Mouse (Mus musculus): ENCODE data around the gene Gm45208. TPM values are rescaled to one million over a fixed set of nuclear protein-coding genes. Genes with fewer than 3 reads are reported as not detected.
"Not testable (repeated sequence)": the region's sequence is repeated elsewhere in the genome, so short reads cannot be mapped to it uniquely, and the experiment has no call there.

The Gm45208 gene
- polyA plus RNA-seq, 1 experiment from 2014 or later: not detected

DNA sequence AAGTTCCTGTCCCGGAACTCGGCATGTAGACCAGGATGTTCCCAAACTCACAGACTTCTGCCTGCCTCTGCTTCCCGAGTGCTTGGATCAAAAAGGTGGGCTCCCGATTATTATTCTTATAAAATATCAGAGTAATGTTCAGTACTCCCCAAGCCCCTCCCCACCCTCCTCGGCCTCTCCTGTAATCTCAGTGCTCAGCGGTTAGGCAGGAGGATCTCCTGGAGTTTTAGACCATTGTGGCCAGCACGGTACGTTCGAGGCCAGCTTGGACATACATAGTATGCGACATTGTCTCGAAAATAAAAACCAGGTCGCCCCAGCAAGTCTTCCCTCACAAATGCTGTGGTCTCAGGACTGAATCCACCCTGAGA is 8.3 kb upstream of the Gm45208 start:
- not testable (repeated sequence) for H3K36me3 ChIP-seq (ENCODE audit: inconsistent target); H3K79me2 ChIP-seq (ENCODE audit: inconsistent target)
- Histone ChIP-seq H3K27ac (peak overlapping the region; percentile 29), H3K4me3 (ENCODE audit: inconsistent target) (peak overlapping the region; percentile 37)
- 17% methylated on average over 4 of the region's 12 CpGs for WGBS (ENCODE audit: missing documents)

DNA sequence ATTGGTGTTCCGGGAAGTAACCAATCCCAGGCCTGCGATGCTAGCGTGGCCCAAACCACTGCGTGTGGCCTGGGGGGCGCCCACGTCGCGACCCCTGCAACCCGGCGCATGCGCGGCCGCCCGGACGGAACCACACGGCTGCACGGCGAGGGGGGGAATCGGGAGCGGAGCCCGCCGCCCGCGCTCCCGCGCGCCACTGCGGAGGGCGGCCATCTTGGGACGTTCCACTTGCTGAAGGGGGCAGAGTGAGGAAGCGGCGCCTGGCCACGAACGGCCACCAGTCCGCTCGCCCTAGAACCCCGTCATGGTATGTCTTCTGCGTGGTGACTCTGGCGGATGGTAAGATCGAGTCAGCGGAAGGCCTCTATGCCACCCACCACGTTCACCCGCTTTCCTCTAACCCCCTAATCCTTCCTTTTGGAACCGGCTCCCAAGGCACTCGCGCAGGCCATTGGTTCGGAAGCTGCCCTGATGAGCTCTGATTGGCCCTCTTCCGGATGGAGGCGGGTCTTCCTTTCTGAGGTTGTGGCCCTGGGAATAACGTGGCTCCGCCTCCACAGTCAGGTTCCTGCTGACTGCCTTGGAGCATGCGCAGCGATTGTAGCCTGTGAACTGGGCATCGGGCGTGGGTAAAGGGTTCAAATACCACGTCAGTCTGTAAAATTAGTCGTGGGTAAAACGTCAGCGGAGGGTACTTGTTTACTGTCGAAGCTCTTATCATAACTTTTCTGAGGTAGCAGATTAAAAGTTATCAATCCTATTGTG is 7.7 kb upstream of the Gm45208 start, which contains the start of gene Wdr45:
Gene Wdr45, plus strand, starts transcription at position 199 of the 765 bp plus-strand sequence.
- peak within 1 kb of the TSS; percentile 64 for H3K27ac ChIP-seq
- peak within 1 kb of the TSS; percentile 37 for H3K4me3 ChIP-seq (ENCODE audit: inconsistent target)
- not testable (repeated sequence) for H3K36me3 ChIP-seq (ENCODE audit: inconsistent target); H3K79me2 ChIP-seq (ENCODE audit: inconsistent target)
- WGBS (ENCODE audit: missing documents): 27% methylated on average over 20 of the region's 60 CpGs

DNA sequence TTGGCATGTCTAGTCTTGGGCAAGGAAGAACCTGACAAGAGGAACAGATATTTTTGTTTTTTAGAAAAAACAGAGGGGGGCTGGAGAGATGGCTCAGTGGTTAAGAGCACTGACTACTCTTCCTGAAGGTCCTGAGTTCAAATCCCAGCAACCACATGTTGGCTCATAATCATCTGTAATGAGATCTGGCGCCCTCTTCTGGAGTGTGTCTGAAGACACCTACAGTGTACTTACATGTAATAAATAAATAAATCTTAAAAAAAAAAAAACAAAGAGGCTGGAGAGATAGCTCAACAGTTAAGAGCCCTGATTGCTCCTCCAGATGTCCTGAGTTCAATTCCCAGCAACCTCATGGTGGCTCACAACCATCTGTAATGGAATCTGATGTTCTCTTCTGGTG is 6.0 kb upstream of the Gm45208 start:
- 33% methylated on average over 1 of the region's 1 CpGs for WGBS (ENCODE audit: missing documents)
- not testable (repeated sequence) for H3K36me3 ChIP-seq (ENCODE audit: inconsistent target); H3K27ac ChIP-seq; H3K79me2 ChIP-seq (ENCODE audit: inconsistent target); H3K4me3 ChIP-seq (ENCODE audit: inconsistent target)

DNA sequence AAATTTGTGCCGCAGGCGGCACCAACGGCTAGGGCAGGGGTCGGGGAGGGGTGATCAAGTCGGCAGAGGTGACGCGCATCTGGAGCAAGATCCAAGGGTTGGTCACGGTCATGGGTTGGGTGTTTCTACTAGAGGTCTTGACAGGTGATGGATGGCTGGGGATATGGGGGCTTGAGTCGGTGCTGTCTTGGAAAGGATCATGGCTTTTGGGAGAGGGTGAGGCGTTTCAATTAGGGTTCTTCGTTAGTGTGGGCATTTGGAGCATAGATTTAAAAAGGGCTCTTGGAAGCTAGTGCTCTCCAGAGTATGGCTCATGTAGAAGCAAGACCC is 202 bp downstream of the Gm45208 start:
- WGBS (ENCODE audit: missing documents): 54% methylated on average over 8 of the region's 11 CpGs
- H3K79me2 ChIP-seq (ENCODE audit: inconsistent target): peaks cover 14% of the 10 kb centered on the region; the same call in 1 of the 2 replicates
- H3K4me3 ChIP-seq (ENCODE audit: inconsistent target): peak overlapping the region; percentile 67
- H3K27ac ChIP-seq: peak overlapping the region; percentile 84
- no peaks in the 10 kb centered on the region for H3K36me3 ChIP-seq (ENCODE audit: inconsistent target)

DNA sequence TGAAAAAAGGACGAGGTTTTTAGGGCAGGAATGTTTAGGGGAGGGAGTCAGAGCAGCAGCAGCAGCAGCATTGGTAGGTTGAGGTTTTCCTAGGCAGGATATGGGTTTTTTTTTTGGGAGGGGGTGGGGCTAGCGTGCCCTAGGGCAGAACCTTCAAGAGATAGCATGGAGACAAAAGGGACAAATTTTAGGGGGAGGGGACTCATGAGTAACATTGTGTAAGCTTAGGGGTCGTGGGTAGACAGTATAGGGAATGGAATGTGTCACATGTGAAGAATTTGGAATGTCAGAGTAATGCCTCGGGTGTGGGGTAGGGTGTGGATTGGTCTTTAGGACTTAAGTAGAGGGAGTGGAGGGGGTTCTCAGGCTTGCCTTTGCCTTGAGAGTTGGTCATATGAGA is 646 bp downstream of the Gm45208 start:
- no peaks in the 10 kb centered on the region for H3K36me3 ChIP-seq (ENCODE audit: inconsistent target)
- 26% methylated on average over 4 of the region's 4 CpGs for WGBS (ENCODE audit: missing documents)
- H3K4me3 ChIP-seq (ENCODE audit: inconsistent target): peak overlapping the region; percentile 67
- peak overlapping the region; percentile 84; the same call in 1 of the 2 replicates for H3K27ac ChIP-seq
- H3K79me2 ChIP-seq (ENCODE audit: inconsistent target): peaks cover 14% of the 10 kb centered on the region; the same call in 1 of the 2 replicates

DNA sequence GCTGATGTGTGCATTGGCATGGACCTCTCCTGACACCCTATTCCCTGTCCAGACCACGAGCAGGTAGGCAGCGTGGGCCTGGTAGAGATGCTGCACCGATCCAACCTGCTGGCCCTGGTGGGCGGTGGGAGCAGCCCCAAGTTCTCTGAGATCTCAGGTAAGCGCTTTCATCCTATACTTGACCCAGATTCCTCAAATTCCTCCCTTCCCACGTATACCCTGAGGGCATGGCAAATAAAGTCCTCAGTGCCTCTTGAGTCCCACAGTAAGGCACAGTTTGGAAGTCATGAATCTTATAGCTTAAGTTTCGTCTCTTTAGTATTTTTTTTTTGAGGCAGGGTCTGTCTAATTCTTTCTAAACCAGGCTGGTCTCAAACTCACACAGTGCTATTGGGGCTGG is 2.1 kb downstream of the Gm45208 start:
- H3K27ac ChIP-seq: no peak overlapping the region
- no peak overlapping the region for H3K4me3 ChIP-seq (ENCODE audit: inconsistent target)
- WGBS (ENCODE audit: missing documents): 88% methylated on average over 6 of the region's 7 CpGs
- no peaks in the 10 kb centered on the region for H3K36me3 ChIP-seq (ENCODE audit: inconsistent target)
- H3K79me2 ChIP-seq (ENCODE audit: inconsistent target): peaks cover 14% of the 10 kb centered on the region; the same call in 1 of the 2 replicates

DNA sequence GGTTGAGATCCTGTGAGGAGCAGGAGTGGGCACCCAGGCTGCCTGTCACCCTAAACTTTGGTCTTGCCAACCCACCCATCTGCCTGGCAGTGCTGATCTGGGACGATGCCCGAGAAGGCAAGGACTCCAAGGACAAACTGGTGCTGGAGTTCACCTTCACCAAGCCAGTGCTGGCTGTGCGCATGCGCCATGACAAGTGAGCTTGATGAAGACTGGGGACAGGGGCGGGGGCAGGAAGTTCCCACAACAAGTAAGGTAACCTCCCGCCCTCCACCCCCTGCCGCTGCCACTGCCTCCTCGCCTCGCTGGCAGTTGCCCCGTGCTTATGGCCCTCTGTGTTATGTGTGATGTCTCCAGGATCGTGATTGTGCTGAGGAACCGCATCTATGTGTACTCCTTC is 3.8 kb downstream of the Gm45208 start:
- WGBS (ENCODE audit: missing documents): 90% methylated on average over 8 of the region's 12 CpGs
- no peak overlapping the region for H3K4me3 ChIP-seq (ENCODE audit: inconsistent target)
- no peak overlapping the region for H3K27ac ChIP-seq
- H3K36me3 ChIP-seq (ENCODE audit: inconsistent target): no peaks in the 10 kb centered on the region
- peaks cover 14% of the 10 kb centered on the region; the same call in 1 of the 2 replicates for H3K79me2 ChIP-seq (ENCODE audit: inconsistent target)

DNA sequence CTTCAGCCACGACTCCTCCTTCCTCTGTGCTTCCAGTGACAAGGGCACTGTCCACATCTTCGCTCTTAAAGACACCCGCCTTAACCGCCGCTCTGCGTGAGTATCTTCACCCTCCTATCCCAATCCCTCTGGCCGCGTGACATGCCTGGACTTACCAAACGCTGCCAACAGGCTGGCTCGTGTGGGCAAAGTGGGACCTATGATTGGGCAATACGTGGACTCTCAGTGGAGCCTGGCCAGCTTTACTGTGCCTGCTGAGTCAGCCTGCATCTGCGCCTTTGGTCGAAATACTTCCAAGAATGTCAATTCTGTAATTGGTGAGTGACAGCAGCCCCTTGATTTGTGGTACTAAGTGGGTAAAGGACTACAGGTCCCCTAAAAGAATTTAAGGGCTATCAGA is 5.1 kb downstream of the Gm45208 start:
- Histone ChIP-seq H3K36me3 (ENCODE audit: inconsistent target) (no peaks in the 10 kb centered on the region), H3K4me3 (ENCODE audit: inconsistent target) (no peak overlapping the region), H3K79me2 (ENCODE audit: inconsistent target) (peaks cover 14% of the 10 kb centered on the region; the same call in 1 of the 2 replicates), H3K27ac (no peak overlapping the region)
- 71% methylated on average over 13 of the region's 13 CpGs for WGBS (ENCODE audit: missing documents)

DNA sequence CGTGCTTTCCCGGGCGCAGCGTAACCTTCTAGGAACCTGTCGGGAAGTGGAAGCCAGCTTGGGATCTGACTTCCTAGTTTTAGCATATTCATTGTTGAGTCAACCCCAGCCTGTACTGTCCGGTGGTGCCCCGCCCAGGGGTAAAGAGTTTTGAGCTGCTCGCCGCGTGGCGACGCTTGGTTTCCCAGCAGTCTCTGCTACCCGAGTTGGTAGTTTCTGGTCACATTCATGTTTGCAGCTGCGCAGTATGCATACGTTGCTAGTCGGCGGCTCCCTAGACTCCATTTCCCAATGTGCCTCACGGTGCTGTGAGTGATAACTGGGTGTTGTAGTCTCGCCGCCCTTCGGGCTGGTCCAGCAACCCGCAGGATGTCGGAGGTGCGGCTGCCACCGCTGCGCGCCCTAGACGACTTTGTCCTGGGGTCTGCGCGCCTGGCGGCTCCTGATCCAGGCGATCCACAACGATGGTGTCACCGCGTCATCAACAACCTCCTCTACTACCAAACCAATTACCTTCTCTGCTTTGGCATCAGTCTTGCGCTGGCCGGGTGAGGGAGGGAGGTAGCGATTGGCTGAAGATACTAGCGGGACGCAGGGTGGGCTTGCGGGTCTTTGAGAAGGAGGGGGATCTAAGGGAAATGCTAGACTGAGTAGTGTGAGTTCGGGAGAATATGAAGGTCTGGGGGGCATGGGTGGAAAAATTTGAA is 6.3 kb downstream of the Gm45208 start, which contains the start of gene Praf2:
Gene Praf2, plus strand, starts transcription at position 225 of the 707 bp plus-strand sequence.
- peak within 1 kb of the TSS; percentile 42 for H3K27ac ChIP-seq
- peaks cover 2% of the 10 kb centered on the region; the same call in 1 of the 2 replicates for H3K79me2 ChIP-seq (ENCODE audit: inconsistent target)
- H3K36me3 ChIP-seq (ENCODE audit: inconsistent target): no peaks in the 10 kb centered on the region
- H3K4me3 ChIP-seq (ENCODE audit: inconsistent target): peak within 1 kb of the TSS; percentile 28
- WGBS (ENCODE audit: missing documents): 29% methylated on average over 42 of the region's 42 CpGs

DNA sequence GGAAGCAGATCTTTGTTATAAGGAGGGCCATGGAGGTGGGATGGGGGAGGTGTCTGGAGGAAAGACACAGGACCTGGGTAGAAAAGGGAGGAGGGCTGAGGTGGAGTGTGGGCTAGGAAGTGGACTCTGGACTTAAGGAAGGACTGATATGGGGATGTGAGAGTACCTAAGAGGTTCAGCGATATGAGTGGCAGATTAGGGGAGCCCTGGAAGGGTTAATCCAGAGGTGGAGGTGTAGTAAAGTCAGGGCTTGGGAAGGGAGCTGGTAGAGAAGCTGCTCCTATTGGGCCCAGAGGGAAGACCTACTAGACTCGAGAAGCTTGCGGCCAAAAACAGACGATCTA is 6.8 kb downstream of the Gm45208 start:
- no peak overlapping the region for H3K27ac ChIP-seq
- no peaks in the 10 kb centered on the region for H3K79me2 ChIP-seq (ENCODE audit: inconsistent target)
- H3K36me3 ChIP-seq (ENCODE audit: inconsistent target): no peaks in the 10 kb centered on the region
- peak overlapping the region; percentile 28 for H3K4me3 ChIP-seq (ENCODE audit: inconsistent target)
- 49% methylated on average over 4 of the region's 4 CpGs for WGBS (ENCODE audit: missing documents)

DNA sequence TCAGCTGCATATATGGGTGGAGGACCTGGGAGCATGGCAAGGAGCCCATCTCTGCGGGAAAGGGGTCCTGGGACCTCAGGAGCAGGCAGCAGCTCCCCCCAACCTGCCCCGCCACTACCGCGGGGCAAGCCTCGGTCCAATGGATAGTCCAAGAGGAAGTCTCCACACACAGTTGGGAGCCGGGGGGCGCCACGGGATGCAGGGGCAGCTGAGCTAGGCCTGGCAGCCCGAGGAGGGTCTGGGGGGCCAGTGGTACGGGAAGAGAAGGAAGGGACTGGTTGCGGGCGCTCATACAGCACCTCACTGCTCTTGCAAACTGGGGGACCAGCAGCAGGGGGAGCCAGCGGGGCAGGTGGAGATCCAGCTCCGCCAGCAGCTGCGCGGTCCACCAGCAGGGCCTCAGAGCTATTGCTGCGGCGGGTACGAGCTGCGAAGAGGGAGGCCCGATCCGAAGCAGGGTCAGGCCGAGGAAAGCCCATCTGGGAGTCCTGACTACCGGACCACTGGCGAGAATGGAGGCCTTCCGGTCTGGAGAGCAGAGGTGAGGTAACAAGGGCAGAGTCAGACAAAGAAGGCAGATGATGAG is 11.6 kb downstream of the Gm45208 start:
- H3K36me3 ChIP-seq (ENCODE audit: inconsistent target): no peaks in the 10 kb centered on the region
- no peaks in the 10 kb centered on the region for H3K79me2 ChIP-seq (ENCODE audit: inconsistent target)
- no peak overlapping the region for H3K27ac ChIP-seq
- WGBS (ENCODE audit: missing documents): 53% methylated on average over 12 of the region's 26 CpGs
- no peak overlapping the region for H3K4me3 ChIP-seq (ENCODE audit: inconsistent target)

DNA sequence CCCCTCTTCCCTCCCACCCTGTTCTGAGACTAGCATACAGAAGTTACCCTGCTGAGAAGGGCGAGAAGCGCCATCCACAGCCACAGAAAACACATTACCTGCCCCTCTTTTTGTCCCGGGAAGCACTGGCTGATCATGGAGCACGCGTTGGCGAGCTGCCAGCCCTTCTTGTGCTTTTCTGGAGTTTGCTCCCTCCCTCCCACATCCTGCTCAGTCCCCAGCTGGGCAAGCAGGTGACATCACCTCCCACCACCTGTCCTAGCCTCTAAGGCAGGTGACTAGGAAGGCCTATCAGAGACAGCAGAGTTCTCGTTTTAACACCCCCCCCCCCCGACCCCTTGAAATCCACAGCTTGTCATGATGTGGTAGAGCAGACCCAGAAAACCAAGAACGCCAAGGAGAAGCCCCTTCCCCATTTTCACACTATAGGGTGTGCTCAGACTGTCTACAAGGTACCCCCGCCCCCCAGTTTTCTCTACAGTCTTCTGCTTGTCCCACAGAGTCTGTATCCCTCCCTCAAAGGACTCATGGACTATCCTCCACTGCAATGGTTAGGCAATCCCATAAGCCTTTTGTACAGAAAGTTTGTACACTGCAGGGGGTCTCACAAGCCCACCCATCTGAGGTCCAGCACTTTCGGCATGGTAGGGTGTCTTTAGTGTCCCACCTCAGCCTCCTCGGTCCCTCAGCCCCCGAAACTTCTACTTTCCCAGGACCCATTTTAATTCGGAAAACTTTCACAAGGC is 17.5 kb downstream of the Gm45208 start:
- Histone ChIP-seq H3K79me2 (ENCODE audit: inconsistent target) (no peaks in the 10 kb centered on the region), H3K4me3 (ENCODE audit: inconsistent target) (no peak overlapping the region), H3K36me3 (ENCODE audit: inconsistent target) (no peaks in the 10 kb centered on the region), H3K27ac (no peak overlapping the region)
- WGBS (ENCODE audit: missing documents): 83% methylated on average over 12 of the region's 14 CpGs

DNA sequence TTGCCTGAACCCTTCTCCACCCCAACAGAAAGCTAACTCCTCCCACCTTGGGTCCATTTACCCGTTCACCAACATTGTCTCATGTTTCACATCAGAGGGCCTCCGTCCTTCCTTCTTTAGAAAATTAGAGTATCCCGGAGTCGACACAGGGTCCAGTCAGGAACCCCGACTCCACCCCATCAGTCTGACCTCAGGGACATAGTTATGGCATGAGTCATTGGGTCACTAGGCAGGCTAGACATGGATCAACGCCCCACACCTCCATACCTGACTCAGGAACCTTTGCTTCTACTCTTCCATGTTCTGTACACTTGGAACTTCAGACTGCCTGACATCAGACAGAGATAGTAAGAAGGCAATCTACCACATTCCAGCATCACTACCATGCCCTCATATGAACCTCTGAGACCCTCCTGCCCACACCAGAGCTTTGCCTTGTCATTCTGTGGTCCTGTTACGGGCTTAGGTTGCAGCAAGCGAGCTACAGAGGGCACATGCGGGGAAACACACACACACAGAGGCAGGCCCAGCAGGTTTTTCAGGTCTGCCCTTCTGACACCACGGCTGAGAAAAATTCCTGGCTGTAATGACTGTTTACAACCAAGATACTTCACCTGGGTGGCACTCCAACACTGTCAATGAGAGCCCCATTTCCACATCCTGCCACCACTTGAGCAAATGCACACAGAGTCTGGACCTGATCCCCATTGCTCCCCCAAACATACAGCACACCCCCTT is 18.2 kb downstream of the Gm45208 start:
- Histone ChIP-seq H3K27ac (no peak overlapping the region), H3K79me2 (ENCODE audit: inconsistent target) (no peaks in the 10 kb centered on the region), H3K4me3 (ENCODE audit: inconsistent target) (no peak overlapping the region), H3K36me3 (ENCODE audit: inconsistent target) (no peaks in the 10 kb centered on the region)
- WGBS (ENCODE audit: missing documents): 85% methylated on average over 9 of the region's 10 CpGs

DNA sequence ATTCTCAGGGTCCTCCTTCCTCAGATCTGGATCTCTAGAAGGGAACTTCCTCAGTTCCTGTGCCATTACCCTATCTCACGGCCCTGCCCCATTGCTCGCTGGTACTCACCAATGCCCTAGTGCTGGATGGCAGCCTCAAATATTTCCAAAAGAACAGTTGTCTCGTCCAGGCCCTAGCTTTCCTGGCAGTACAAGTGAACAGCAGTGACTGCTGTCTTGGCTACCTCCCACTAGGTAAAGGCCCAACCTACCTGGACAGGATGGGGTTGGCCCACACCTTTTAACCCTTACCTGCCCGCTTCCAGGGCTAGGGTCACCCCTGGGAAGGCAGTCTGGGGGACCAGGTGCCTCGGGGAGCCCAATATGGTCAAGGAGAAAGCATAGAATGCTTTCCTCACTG is 19.1 kb downstream of the Gm45208 start:
- Histone ChIP-seq H3K27ac (no peak overlapping the region), H3K79me2 (ENCODE audit: inconsistent target) (no peaks in the 10 kb centered on the region), H3K4me3 (ENCODE audit: inconsistent target) (no peak overlapping the region), H3K36me3 (ENCODE audit: inconsistent target) (no peaks in the 10 kb centered on the region)
- WGBS (ENCODE audit: missing documents): 71% methylated on average over 2 of the region's 5 CpGs

Data from macrophage (primary cell).